Mouse (Mus musculus) urinary bladder, postnatal 10 days (tissue): ENCODE measurements around the gene Vmn2r56.
"Not testable (repeated sequence)": the region's sequence is repeated elsewhere in the genome, so short reads cannot be mapped to it uniquely, and the experiment has no call there.

Experiments used
- DNase-seq: peaks from one replicate; pipeline ENCODE4 v3.0.0; 2022; ENCODE audit warnings: low spot score

Vmn2r56 gene

DNA sequence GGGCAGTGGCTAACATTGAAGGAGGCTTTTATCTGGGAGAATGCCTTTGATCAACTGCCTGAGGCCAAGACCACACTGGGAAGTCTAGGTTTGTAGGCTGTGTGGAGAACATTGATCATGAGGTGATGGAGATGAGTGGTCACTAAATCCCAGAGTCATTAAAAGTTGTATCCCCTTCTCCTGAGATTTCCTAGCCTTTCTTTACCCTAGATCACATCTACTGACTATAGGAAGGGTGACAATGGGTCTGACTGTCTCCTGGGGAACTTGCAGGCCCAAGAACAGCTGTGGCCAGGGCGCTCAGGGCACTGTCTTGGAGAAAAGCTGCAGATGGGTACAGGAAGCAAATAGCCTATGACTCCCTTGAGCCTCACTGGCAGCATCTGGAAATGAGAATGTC lies at the start of gene Vmn2r56:
Vmn2r56 (minus strand) TSS at position 101 of the 400 bp plus-strand sequence.
- no peak for DNase-seq

DNA sequence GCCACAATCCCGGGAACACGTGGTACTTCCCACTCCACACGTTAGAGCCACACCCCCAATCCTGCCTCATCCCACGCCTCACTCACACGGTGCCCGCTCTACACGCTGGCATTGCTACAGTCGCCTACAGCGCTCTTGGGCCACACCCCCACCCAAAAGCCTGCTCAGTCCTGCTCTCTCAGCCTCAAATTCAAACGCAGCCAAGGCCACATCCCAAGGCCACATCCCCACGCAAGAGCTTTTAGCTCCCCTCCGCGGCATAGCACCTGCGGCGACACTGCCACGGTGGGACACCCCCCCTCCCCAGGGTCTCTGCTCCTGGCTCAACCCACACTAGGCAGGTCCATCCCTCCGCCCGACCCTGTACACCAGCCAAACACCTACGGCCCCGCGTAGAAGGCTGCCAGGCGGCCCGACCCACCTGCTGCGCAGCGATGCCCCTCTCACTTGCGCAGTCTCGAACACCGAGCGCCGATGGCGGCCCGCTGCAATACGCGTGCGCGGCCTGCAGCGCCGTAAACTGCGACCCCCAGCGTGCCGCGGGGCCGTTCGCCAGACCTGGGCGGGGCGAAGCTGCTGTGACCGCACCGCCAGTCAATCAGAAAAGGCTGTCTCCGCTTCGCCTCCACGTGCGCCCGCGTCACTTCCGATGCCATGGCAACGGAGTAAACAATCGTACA lies 45.5 kb upstream of the Vmn2r56 start:
- DNase-seq, result peak; percentile 37

GRCm38 (mm10) chr7:12779782-12780150 lies 45.0 kb upstream of the Vmn2r56 start:
- no peak for DNase-seq

GRCm38 (mm10) chr7:12779141-12779540 lies 44.3 kb upstream of the Vmn2r56 start:
- DNase-seq, result no peak

DNA sequence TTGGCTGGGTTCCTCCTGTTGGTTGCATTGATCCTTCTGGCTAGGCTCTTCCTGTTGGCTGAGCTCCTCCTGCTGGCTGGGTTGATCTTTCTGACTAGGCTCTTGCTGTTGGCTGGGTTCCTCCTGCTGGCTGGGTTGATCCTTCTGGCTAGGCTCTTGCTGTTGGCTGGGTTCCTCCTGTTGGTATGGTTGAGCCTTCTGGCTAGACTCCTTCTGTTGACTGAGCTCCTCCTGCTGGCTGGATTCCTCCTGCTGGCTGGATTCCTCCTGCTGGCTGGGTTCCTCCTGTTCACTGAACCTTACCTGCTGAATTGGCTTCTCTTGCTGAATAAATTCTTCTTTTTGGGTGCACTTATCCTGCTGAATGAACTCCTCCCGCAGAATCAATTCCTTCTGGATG lies 39.8 kb upstream of the Vmn2r56 start:
- no peak for DNase-seq

- no peak for DNase-seq
Observed at GRCm38 (mm10) chr7:12774111-12774510, 39.3 kb upstream of the Vmn2r56 start.

DNA sequence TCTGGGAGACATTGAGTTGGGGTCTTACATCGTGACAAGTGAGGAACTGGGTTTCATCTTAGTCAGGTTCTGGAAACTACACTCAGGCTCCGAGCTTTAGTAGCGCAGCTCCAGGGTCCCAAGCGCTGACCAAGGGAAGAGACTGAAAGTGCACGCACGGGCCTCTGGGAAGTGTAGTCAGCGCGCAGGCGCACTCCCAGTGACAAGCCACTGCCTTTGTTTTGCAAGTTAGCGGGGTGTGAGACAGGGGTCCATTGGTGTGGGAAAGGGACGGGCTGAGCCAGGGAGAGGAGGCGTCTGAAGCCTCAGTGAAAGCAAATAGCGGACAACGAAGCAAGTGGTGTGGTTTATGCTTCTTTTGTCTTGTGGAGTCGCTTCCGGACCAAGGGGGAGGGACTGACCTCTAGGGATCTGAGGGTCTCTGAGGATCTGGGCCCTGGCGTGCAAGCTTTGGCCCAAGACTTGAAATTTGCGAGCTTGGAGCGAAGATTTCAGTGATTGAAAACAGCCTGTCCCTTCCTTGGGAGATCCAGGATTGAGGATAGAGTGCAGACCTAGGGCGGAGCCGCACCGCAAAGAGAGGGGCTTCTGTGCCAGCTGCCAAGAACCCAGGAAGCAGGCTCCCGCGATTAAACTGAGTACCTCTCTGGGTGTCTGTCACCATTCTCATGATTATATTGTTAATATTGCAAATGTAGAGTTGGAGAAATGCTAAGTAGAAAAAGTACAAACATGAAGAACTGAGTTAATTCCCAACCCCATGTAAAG lies 14.8 kb upstream of the Vmn2r56 start:
- DNase-seq, result no peak

DNA sequence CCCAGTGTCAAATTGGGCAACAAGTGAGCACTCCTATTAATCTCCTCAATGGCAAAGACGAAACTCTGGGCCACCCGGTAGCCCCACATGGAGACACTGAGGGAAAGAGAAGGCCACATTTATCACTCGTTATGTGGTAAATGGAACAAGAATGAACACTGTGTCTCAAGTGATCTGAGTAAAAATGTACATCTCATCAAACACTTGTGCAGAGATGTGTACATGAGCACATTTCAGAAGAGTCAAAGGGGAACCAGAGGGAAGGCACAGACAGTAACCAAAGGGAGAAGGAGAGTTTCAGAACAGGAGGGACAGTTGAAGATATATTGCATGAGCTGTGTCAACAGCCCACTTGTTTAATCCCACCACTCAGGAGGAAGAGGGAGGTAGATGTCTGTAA lies 49.9 kb downstream of the Vmn2r56 start, which contains the start of gene Vmn2r55:
Vmn2r55 (minus strand) TSS at position 101 of the 400 bp plus-strand sequence.
- not testable (repeated sequence) for DNase-seq

GRCm38 (mm10) chr7:12640219-12640618 lies 94.6 kb downstream of the Vmn2r56 start, which contains the start of gene Vmn2r54:
Gene Vmn2r54, minus strand, starts transcription at chr7:12640319.
- DNase-seq, result not testable (repeated sequence)
